Mouse (Mus musculus) small intestine, adult 2 months (tissue): Measurements from ENCODE around the gene Tmtc1.

Experiments used
- CTCF ChIP-seq: fragments of 200-500 bp; IDR thresholded peaks from 2 replicates; pipeline ENCODE4 v1.5.1; 2012; ENCODE audit warnings: low read depth, mild to moderate bottlenecking, control low read depth, inconsistent platforms, low read length, moderate library complexity, mixed read lengths; ENCODE audit not compliant: insufficient replicate concordance, insufficient read length; ENCODE audit errors: extremely low read depth
- POLR2A ChIP-seq: fragments of 200-500 bp; IDR thresholded peaks from 2 replicates; pipeline ENCODE4 v1.6.1; 2012; ENCODE audit warnings: low read depth, mild to moderate bottlenecking, control low read depth, inconsistent platforms, low read length, moderate library complexity

- TF ChIP-seq CTCF (no peak), POLR2A (no peak)
Observed at GRCm38 (mm10) chr6:148486756-148487155, 42.6 kb upstream of the Tmtc1 start.
